Mouse (Mus musculus): ENCODE data around the gene Rftn1.

The Rftn1 gene

GRCm38 (mm10) chr17:50062649-50063048, 127.8 kb downstream of the Rftn1 start:
- no peak for DNase-seq (ENCODE audit: low spot score)

- no peak for DNase-seq (ENCODE audit: low spot score)
These were observed 129.0 kb downstream of the Rftn1 start for GRCm38 (mm10) chr17:50061446-50061845.

GRCm38 (mm10) chr17:50060220-50060619, 130.3 kb downstream of the Rftn1 start:
- no peak for DNase-seq (ENCODE audit: low spot score)

- no peak for DNase-seq (ENCODE audit: low spot score)
These were observed 131.1 kb downstream of the Rftn1 start for GRCm38 (mm10) chr17:50059417-50059816.

GRCm38 (mm10) chr17:50055154-50055756, 135.2 kb downstream of the Rftn1 start:
- no peak for DNase-seq (ENCODE audit: low spot score)

GRCm38 (mm10) chr17:50054586-50054985, 135.9 kb downstream of the Rftn1 start:
- no peak for DNase-seq (ENCODE audit: low spot score)

GRCm38 (mm10) chr17:50053961-50054360, 136.5 kb downstream of the Rftn1 start:
- DNase-seq (ENCODE audit: low spot score) = no peak

GRCm38 (mm10) chr17:50052741-50053468, 137.6 kb downstream of the Rftn1 start:
- no peak for DNase-seq (ENCODE audit: low spot score)

- DNase-seq (ENCODE audit: low spot score) = no peak
These were observed 140.0 kb downstream of the Rftn1 start for GRCm38 (mm10) chr17:50050456-50050855.

GRCm38 (mm10) chr17:50048209-50048608, 142.3 kb downstream of the Rftn1 start:
- DNase-seq (ENCODE audit: low spot score) = no peak

GRCm38 (mm10) chr17:50047182-50047581, 143.3 kb downstream of the Rftn1 start:
- no peak for DNase-seq (ENCODE audit: low spot score)

GRCm38 (mm10) chr17:50040727-50041410, 149.6 kb downstream of the Rftn1 start:
- no peak for DNase-seq (ENCODE audit: low spot score)

- DNase-seq (ENCODE audit: low spot score) = no peak
These were observed 152.4 kb downstream of the Rftn1 start for GRCm38 (mm10) chr17:50037882-50038665.

GRCm38 (mm10) chr17:50037416-50037815, 153.1 kb downstream of the Rftn1 start:
- no peak for DNase-seq (ENCODE audit: low spot score)

- no peak for DNase-seq (ENCODE audit: low spot score)
These were observed 153.6 kb downstream of the Rftn1 start for GRCm38 (mm10) chr17:50036751-50037385.

GRCm38 (mm10) chr17:50033698-50034097, 156.8 kb downstream of the Rftn1 start:
- no peak for DNase-seq (ENCODE audit: low spot score)

GRCm38 (mm10) chr17:50031548-50032491, 158.7 kb downstream of the Rftn1 start:
- no peak for DNase-seq (ENCODE audit: low spot score)

- DNase-seq (ENCODE audit: low spot score) = no peak
These were observed 164.8 kb downstream of the Rftn1 start for GRCm38 (mm10) chr17:50025651-50026050.

GRCm38 (mm10) chr17:50025173-50025626, 165.3 kb downstream of the Rftn1 start:
- DNase-seq (ENCODE audit: low spot score) = no peak

- DNase-seq (ENCODE audit: low spot score) = no peak
These were observed 169.1 kb downstream of the Rftn1 start for GRCm38 (mm10) chr17:50021400-50021799.

All from left cerebral cortex, adult 11 months (tissue).